Mouse (Mus musculus): Measurements from ENCODE around the gene Serpina3k.
"Not testable (repeated sequence)": the region's sequence is repeated elsewhere in the genome, so short reads cannot be mapped to it uniquely, and the experiment has no call there.

DNA sequence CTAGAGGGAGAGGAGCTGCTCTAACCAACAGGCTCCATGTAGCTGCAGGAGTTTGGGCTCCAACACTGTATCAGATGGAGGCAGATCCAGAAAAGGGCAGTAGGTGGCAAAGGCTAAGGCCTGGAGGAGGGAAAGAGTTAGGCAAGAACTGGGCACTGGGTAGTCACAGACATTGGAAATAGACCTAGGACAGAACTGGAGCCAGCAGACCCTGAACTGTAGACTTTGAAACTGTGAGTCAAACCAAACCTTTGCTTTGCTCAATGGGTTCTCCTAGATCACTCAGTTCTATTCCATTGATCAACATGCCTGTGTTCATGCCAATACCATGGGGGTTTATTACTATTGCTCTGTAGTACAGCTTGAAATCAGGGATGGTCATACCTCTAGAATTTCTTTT lies 47.7 kb downstream of the Serpina3k start:
- not testable (repeated sequence) for TF ChIP-seq CTCF (conservative IDR thresholded peaks at IDR 0.05; ENCODE audit: low read length); NANOG (IDR thresholded peaks at IDR 0.05; ENCODE audit: borderline replicate concordance, low read length)

Measured in E14TG2a.4 (cell line).